Mouse (Mus musculus): ENCODE measurements at regions not wholly inside any gene's neighbourhood (a gene's known extent, or its start where the extent isn't known, plus 50 kb on each side); places are given as distances from the start of the nearest gene placed in this dataset.
A peak's percentile ranks its signal among the peaks of the same experiment; 100 is the strongest.

GRCm38 (mm10) chr1:128472022-128472712 is 55.0 kb upstream of the Dars start:
- H3K27ac ChIP-seq (ENCODE audit: low read length) = no peak overlapping the region
- H3K9ac ChIP-seq (ENCODE audit: low read depth, low read length) = 0 out of 2 replicates have a peak overlapping the region, but pooled peaks have one; percentile 1
- no peaks in the 10 kb centered on the region for H3K27me3 ChIP-seq (replicated peaks; ENCODE audit: control insufficient read depth, insufficient read depth, low read length)
- ATAC-seq = peak; percentile 92
- no peaks in the 10 kb centered on the region for H3K36me3 ChIP-seq (ENCODE audit: control insufficient read depth, insufficient read depth, low read length)
- H3K4me1 ChIP-seq (ENCODE audit: control insufficient read depth, insufficient read depth, low read length) = 0 out of 2 replicates have a peak, but pooled peaks cover 5% of the 10 kb centered on the region
- peak overlapping the region; percentile 15 for H3K4me3 ChIP-seq (ENCODE audit: low read length)
- H3K4me2 ChIP-seq (ENCODE audit: low read depth, low read length) = peak overlapping the region; percentile 37
- WGBS = 5% methylated on average over 20 of the region's 20 CpGs
- H3K9me3 ChIP-seq (ENCODE audit: control insufficient read depth, low read length) = no peaks in the 10 kb centered on the region

GRCm38 (mm10) chr1:128470786-128471185 is 53.6 kb upstream of the Dars start:
- no peaks in the 10 kb centered on the region for H3K9me3 ChIP-seq (ENCODE audit: control insufficient read depth, low read length)

GRCm38 (mm10) chr1:128469054-128469453 is 51.9 kb upstream of the Dars start:
- WGBS = 92% methylated on average over 7 of the region's 7 CpGs
- Histone ChIP-seq H3K9me3 (ENCODE audit: control insufficient read depth, low read length) (no peaks in the 10 kb centered on the region), H3K36me3 (ENCODE audit: control insufficient read depth, insufficient read depth, low read length) (no peaks in the 10 kb centered on the region), H3K9ac (ENCODE audit: low read depth, low read length) (no peak overlapping the region), H3K27me3 (replicated peaks; ENCODE audit: control insufficient read depth, insufficient read depth, low read length) (no peaks in the 10 kb centered on the region), H3K4me1 (ENCODE audit: control insufficient read depth, insufficient read depth, low read length) (0 out of 2 replicates have a peak, but pooled peaks cover 5% of the 10 kb centered on the region), H3K27ac (ENCODE audit: low read length) (no peak overlapping the region), H3K4me2 (ENCODE audit: low read depth, low read length) (no peak overlapping the region), H3K4me3 (ENCODE audit: low read length) (no peak overlapping the region)
- no peak for ATAC-seq

More at GRCm38 (mm10) chr1:128470786-128471185, 53.6 kb upstream of the Dars start:
- no peak for ATAC-seq
- 45% methylated on average over 2 of the region's 2 CpGs for WGBS
- H3K27ac ChIP-seq (ENCODE audit: low read length) = no peak overlapping the region
- H3K4me2 ChIP-seq (ENCODE audit: low read depth, low read length) = no peak overlapping the region
- H3K4me1 ChIP-seq (ENCODE audit: control insufficient read depth, insufficient read depth, low read length) = 0 out of 2 replicates have a peak, but pooled peaks cover 5% of the 10 kb centered on the region
- H3K4me3 ChIP-seq (ENCODE audit: low read length) = no peak overlapping the region
- no peaks in the 10 kb centered on the region for H3K36me3 ChIP-seq (ENCODE audit: control insufficient read depth, insufficient read depth, low read length)
- H3K9ac ChIP-seq (ENCODE audit: low read depth, low read length) = no peak overlapping the region
- no peaks in the 10 kb centered on the region for H3K27me3 ChIP-seq (replicated peaks; ENCODE audit: control insufficient read depth, insufficient read depth, low read length)

Measured in intestine, embryonic 16.5 days (tissue).